Mouse (Mus musculus): ENCODE data around the gene Scaf8. TPM values are rescaled to one million over a fixed set of nuclear protein-coding genes. Genes with fewer than 3 reads are reported as not detected.

Gene Scaf8
- total and polyA plus RNA-seq, 3 experiments, result 14.4 to 24.6 TPM; not detected in 1

GRCm38 (mm10) chr17:3140100-3140499 is 25.3 kb downstream of the Scaf8 start:
- no peaks in the 10 kb centered on the region for H3K9me3 ChIP-seq (replicated peaks; ENCODE audit: insufficient read depth, low read length)
- H3K79me2 ChIP-seq (ENCODE audit: control insufficient read depth, insufficient read depth, low read length, poor library complexity), result peaks cover 56% of the 10 kb centered on the region
- H3K36me3 ChIP-seq (ENCODE audit: control insufficient read depth in 1 of 2, insufficient read depth in 2 of 2, low read length in 2 of 2), result peaks cover 13 to 28% of the 10 kb centered on the region in 2 experiments
- H3K4me3 ChIP-seq (ENCODE audit: control insufficient read depth in 1 of 2, insufficient read depth in 1 of 2, low read depth in 2 of 2, low read length in 2 of 2), result no peak overlapping the region
- DNase-seq (ENCODE audit: low read depth, low spot score), result peak; percentile 23
- TF ChIP-seq GATA1 (IDR thresholded peaks at IDR 0.05; ENCODE audit: low read depth, low read length) (peak; percentile 49; the same call in 1 of the 2 replicates), ETS1 (IDR thresholded peaks at IDR 0.05; ENCODE audit: low read depth, low read length) (0 out of 2 replicates have a peak, but pooled peaks have one; percentile 11), TBP (IDR thresholded peaks at IDR 0.05; ENCODE audit: low read depth, low read length) (no peak), EP300 (IDR thresholded peaks at IDR 0.05; ENCODE audit: low read depth in 1 of 2, low read length in 2 of 2) (peak; percentile 28 to 45; a peak in 2 of 4 replicates), NRF1 (IDR thresholded peaks at IDR 0.05; ENCODE audit: insufficient read depth, low read depth, low read length, poor library complexity, severe bottlenecking) (no peak)
- H3K4me1 ChIP-seq (ENCODE audit: control insufficient read depth in 1 of 2, insufficient read depth in 2 of 2, low read length in 2 of 2), result peaks cover 13 to 14% of the 10 kb centered on the region in 2 experiments
- H3K27me3 ChIP-seq (ENCODE audit: control insufficient read depth in 1 of 2, insufficient read depth in 2 of 2, low read length in 2 of 2), result no peaks in the 10 kb centered on the region
- no peak overlapping the region for H3K9ac ChIP-seq (ENCODE audit: control insufficient read depth, low read depth, low read length, poor library complexity, severe bottlenecking)
- no peak overlapping the region for H3K27ac ChIP-seq (ENCODE audit: control insufficient read depth, low read depth, low read length)

GRCm38 (mm10) chr17:3148853-3149252 is 34.1 kb downstream of the Scaf8 start:
- peaks cover 3 to 7% of the 10 kb centered on the region in 2 experiments for H3K4me1 ChIP-seq (ENCODE audit: control insufficient read depth in 1 of 2, insufficient read depth in 2 of 2, low read length in 2 of 2)
- TF ChIP-seq ZNF384 (IDR thresholded peaks at IDR 0.05; ENCODE audit: low read depth, low read length) (no peak), MEF2A (IDR thresholded peaks at IDR 0.05; ENCODE audit: extremely low read depth, insufficient replicate concordance, low read depth, low read length, poor library complexity, severe bottlenecking) (no peak), HCFC1 (IDR thresholded peaks at IDR 0.05; ENCODE audit: low read depth, low read length) (no peak), ZMIZ1 (IDR thresholded peaks at IDR 0.05; ENCODE audit: low read depth, low read length) (no peak), KAT2A (conservative IDR thresholded peaks at IDR 0.05; ENCODE audit: low read depth, low read length) (no peak), POLR2A (IDR thresholded peaks at IDR 0.05; ENCODE audit: control insufficient read depth in 1 of 2, insufficient read depth in 1 of 2, low read depth in 1 of 2, low read length in 2 of 2, poor library complexity in 1 of 2) (no peak), TAL1 (IDR thresholded peaks at IDR 0.05; ENCODE audit: low read length) (no peak), UBTF (IDR thresholded peaks at IDR 0.05; ENCODE audit: borderline replicate concordance, insufficient read depth, low read depth, low read length) (no peak), E2F4 (IDR thresholded peaks at IDR 0.05; ENCODE audit: borderline replicate concordance, low read depth, low read length) (no peak), RAD21 (IDR thresholded peaks at IDR 0.05; ENCODE audit: low read depth, low read length) (no peak), USF1 (IDR thresholded peaks at IDR 0.05; ENCODE audit: low read depth, low read length) (no peak), MXI1 (IDR thresholded peaks at IDR 0.05; ENCODE audit: low read depth, low read length) (no peak), JUND (IDR thresholded peaks at IDR 0.05; ENCODE audit: low read depth, low read length) (no peak), MAX (IDR thresholded peaks at IDR 0.05; ENCODE audit: low read length) (no peak)
- peaks cover 16 to 30% of the 10 kb centered on the region in 2 experiments for H3K36me3 ChIP-seq (ENCODE audit: control insufficient read depth in 1 of 2, insufficient read depth in 2 of 2, low read length in 2 of 2)
- H3K79me2 ChIP-seq (ENCODE audit: control insufficient read depth, insufficient read depth, low read length, poor library complexity), result peaks cover 10% of the 10 kb centered on the region; the same call in 1 of the 2 replicates
- no peak overlapping the region for H3K9ac ChIP-seq (ENCODE audit: control insufficient read depth, low read depth, low read length, poor library complexity, severe bottlenecking)
- no peaks in the 10 kb centered on the region for H3K27me3 ChIP-seq (ENCODE audit: control insufficient read depth in 1 of 2, insufficient read depth in 2 of 2, low read length in 2 of 2)
- no peak for DNase-seq (ENCODE audit: low read depth, low spot score)
- no peak overlapping the region for H3K27ac ChIP-seq (ENCODE audit: control insufficient read depth, low read depth, low read length)
- no peaks in the 10 kb centered on the region for H3K9me3 ChIP-seq (replicated peaks; ENCODE audit: insufficient read depth, low read length)
- H3K4me3 ChIP-seq (ENCODE audit: control insufficient read depth in 1 of 2, insufficient read depth in 1 of 2, low read depth in 2 of 2, low read length in 2 of 2), result no peak overlapping the region
